Mouse (Mus musculus) testis, postnatal 10 days (tissue): Measurements from ENCODE around the gene Atp5j2.
"Not testable (repeated sequence)": the region's sequence is repeated elsewhere in the genome, so short reads cannot be mapped to it uniquely, and the experiment has no call there.

Source experiments
- DNase-seq: peaks from one replicate; pipeline ENCODE4 v3.0.0; 2021; ENCODE audit warnings: low spot score

The Atp5j2 gene

DNA sequence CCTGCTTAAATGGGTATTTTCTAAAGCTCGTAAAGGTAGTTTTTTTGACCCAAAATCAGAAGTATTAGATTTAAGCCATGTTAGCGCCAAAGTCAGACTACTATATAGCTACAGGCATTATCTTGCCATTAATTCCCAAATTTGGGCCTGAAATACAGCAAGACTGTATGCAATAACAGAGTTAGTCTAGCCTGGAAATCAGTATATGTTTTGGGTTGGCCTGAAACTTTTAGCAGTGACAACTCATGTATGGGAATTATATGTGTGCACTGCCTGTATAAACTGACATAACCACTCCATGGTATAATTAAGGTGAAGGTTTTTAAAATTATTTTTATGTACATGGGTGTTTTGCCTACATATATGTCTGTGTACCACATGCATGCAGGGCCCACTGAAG lies at the start of gene Atp5j2:
Atp5j2 (minus strand) TSS at position 101 of the 400 bp plus-strand sequence.
- no peak for DNase-seq

DNA sequence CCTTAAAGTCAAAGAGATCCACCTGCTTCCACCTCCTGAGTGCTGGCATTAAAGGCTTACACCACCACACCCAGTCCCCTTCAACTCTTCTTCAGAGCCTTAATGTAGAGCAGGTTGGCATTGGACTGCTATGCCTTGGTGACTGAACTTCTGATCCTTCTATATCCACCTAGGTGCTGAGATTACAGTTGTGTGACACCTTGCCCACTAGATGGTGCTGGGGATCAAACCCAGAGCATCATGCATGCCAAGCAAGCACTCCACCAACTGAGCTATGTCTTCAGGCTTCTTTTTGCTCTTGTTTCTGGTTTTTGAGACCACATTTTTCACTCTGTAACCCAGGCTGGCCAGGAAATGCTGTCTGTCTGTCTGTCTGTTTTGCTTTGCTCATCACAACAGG lies 42.8 kb upstream of the Atp5j2 start:
- DNase-seq: no peak

DNA sequence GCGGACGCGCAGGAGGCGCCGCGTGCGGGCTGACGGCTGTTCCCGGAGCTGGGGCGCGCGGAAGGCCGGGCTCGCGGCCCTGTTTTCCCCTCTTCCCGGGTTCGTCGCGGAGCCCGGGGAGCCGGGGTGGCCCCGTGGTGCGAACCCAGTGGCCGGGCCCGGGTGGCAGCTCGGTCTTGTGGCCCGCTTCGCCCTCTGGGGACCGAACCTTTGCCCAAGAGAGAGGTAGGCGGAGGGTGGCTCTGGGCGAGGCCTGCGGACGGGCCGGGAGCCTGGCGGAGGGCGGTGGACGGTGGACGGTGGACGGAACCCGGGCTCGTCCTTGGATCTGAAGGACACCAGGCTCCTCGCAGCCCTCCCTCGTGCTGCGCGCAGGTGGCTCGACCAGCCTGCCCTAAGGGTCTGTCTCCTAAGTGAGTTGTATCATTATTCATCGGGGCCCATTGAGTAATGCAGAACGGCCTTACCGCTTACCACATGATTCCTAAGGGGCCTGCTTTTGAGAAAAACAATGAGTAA lies 40.1 kb upstream of the Atp5j2 start:
- DNase-seq: no peak

DNA sequence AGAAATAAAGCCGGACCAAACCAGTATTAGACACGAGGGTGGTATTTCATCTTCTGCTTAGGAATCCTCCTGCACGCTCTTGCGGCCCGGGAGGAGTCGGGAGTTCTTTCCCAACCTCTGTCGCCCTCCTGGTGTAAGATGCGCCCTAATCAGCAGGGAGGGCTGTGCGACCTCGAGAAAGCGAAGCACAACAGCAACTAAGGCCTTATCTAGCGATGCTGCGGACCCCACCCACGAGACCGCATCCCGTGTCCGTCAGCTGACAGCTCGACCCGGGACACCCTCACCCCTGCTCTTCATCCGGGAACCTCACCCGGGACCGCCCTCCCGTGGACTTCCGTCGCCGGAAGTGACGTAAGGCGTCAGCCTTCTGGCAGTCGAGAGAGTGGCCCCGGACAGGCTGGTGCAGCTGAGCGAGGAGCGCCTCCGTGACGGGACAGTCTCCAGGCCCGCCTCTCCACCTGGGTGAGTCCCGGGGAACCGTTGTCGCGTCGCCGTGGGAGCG lies 39.6 kb upstream of the Atp5j2 start, which contains the start of gene Zfp655:
Zfp655 (plus strand) TSS at position 349 of the 505 bp plus-strand sequence.
- peak; percentile 96 for DNase-seq

DNA sequence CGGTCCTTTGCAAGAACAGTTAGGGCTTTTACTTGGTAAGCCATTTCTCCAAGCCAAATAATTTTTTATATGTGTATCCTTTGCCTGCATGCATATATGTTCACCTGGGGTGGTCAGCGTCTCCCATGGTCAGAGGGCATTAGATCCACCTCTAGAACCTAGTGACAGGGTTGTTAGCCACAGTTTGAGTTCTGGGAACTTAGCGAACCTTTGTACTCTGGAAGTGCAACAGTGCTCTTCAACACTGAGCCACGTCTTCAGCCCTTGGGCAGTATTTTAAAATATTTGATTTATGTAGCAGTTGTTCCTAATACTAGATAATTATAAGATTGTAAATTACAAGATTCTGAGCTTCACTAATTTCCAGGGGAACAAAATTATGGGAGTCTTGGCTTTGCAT lies 38.8 kb upstream of the Atp5j2 start:
- no peak for DNase-seq

DNA sequence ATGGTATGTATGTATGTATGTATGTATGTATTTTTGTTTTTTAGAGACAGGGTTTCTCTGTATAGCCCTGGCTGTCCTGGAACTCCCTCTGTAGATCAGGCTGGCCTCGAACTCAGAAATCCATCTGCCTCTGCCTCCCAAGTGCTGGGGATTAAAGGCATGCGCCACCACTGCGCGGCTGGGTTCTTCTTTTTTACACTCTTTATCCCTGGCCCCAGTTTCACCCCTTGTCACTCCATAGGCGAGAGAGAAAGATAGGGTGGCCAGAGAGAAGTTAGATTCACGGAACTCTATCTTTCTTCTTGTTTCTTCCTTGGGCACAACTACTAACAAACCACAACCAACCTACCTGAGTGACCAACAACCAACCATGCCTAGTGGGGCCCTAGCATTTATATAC lies 37.4 kb upstream of the Atp5j2 start:
- not testable (repeated sequence) for DNase-seq

DNA sequence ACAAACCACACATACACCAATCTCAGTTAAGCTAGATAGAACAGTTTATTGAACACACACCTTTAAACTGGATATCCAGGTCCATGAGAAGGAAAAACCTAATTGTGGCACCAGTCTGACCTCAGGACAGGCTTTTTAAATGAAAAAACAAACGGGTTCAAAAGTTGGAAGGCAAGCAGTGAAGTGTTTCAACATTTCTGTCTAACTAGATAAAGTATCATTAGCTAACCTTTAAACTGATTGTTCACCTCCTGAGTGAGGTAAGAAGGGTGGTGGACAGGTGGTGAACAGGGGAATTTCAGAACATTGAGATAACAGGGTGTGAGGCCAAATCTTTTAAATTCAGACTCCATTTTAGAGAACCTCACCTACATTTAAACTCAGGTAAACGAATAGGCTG lies 34.6 kb upstream of the Atp5j2 start:
- DNase-seq: no peak

DNA sequence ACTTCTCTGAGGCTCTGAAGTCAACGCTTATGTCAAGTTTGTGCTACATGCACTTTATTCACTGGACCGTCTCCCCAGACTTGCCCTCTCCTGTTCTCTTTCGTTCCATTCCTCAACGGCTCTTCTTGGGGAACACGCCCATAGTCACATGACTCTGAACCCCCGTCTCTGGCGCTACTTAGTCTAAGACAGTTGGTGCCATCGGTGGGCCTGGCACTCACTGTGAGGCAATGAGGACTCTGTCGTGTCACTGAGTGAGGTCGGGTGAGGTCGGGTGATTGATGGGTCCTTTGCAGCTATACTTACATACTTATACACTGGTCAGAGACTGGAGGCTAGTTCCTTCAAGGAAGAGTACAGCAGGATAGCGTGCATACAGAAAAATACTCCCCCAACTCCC lies 31.5 kb upstream of the Atp5j2 start:
- DNase-seq: no peak

DNA sequence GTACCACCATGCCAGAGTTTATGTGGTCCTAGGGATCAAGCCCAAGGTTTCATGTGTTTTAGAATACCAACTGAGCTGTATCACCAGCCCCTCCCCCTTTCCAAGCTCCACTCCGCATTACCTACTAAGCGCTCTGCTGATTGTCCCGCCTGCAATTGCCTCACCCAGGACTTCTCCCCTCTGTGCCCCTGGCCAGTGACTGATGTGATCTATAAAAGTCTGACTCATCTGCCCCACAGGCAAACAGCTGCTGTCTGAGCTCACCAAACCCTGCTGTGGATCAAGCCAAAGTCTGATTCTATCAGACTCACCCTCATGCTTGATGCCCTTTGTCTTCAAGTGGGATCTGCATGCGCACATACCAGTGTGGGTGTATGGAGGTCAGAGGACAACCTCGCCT lies 31.0 kb upstream of the Atp5j2 start:
- no peak for DNase-seq

DNA sequence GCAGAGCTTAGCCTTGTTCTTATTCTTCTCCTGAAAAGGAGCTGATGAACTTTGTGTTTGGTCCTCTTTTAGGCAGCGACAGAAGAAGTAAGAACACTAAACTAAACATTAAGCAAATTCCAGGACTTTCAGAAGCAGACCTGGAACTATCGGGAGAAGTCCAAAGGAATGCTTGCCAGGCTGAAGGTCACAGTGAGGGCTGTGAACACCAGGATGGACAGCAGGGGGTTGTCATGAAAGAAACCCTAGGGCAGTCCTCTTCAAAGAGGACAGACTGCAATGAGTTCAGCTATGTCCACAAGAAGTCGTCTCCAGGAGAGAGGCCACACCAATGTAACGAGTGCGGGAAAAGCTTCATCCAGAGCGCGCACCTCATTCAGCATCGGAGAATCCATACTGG lies 28.1 kb upstream of the Atp5j2 start:
- DNase-seq: no peak

DNA sequence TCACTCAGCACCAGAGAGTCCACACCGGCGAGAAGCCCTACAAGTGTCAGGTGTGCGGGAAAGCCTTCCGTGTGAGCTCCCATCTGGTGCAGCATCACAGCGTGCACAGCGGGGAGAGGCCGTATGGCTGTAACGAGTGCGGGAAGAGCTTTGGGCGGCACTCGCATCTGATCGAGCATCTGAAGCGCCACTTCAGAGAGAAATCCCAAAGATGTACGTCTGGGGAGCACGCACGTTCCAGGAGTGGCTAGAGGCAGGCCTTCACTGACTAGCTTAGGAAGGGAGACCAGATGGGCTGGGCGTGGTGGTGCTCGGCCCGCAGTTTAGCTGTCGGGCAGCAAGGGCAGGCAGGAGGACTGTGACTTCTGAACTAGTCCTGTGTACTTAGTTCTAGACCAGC lies 26.8 kb upstream of the Atp5j2 start:
- DNase-seq: no peak

DNA sequence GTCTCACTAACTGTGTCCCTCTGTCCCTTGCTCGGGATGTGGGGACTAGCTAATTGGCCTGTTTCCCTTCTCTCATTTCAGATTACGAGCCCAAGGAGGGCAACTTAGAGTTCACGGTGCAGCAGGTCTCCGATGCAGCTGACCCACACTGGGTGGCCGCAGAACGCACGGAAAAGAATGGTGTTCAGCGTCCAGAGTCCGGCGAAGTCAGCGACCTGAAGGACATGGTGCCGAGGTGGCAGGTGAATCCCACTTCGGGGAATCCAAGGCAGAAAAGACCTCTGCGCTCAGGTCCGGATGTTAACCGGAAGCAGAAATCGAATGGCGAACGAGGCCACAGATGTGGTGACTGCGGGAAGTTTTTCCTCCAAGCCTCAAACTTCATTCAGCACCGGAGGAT lies 26.3 kb upstream of the Atp5j2 start:
- DNase-seq: no peak

DNA sequence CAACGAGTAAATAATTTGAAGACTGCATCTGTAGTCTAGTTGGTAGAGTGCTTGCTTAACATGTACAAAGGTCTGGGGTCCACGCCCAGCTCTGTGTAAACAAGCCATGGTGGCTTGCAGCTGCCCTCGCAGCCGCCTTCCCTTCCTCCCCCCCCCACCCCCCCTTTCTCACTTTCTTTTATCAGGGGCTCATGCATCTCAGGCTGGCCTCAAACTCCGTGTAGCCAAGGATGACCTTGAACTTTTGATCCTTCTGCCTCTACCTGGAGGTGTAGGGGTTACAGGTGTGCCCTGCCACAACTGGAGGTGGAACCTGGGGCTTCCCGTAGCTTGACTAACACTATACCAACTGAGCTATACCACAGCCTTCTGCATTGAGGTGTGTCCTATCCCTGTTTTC lies 25.9 kb upstream of the Atp5j2 start:
- no peak for DNase-seq

DNA sequence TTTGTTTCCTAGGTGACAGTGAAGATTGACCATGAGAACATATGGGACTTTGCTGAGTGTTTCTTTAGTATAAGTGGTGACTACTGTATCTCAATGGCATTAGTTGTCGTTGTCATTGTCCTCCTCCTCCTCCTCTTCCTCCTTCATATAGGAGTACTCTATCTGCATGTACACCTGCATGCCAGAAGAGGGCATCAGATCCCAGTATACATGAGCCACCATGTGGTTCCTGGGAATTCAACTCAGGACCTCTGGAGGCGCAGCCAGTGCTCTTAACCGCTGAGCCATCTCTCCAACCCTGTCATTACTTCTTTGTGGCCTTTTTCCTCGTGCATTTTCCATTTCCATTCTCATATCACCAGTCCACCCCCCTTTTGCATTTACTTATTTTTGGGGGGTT lies 22.8 kb upstream of the Atp5j2 start:
- DNase-seq: no peak

DNA sequence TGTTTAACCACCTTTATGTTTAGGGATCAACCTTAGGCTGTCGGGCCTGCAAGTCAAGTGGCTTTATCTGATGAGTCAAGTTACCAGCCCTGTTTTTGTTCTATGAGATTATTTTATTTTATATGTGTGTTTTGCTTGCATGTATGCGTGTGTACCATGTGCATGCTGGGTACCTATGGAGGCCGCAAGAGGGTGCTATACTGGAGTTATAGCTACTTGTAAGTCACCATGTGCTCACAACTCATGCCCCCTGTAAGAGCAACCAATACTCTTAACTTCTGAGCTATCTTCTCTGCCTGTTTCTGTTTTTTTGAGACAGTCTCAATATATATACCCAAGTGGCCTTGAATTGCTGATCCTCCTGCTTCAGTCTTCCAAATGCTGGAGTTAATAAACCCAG lies 21.6 kb upstream of the Atp5j2 start:
- DNase-seq: no peak

DNA sequence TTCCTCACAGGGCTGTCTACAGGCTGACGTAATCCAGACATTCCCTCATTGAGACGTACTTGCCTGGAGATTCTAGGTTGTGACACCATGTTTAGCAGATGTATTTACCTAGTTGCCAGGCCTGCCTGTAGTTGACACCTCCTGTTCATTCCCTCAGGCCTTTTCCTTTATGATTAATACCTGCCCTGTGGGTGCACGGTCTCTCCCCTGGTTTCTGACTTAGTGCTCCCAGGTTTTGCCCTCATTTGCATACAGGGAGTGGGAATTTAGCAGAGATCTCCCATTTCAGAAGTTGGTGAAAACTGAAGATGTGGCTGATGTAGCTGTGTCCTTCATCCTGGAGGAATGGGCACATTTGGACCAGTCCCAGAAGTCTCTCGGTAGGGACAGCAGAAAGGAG lies 20.4 kb upstream of the Atp5j2 start:
- no peak for DNase-seq

DNA sequence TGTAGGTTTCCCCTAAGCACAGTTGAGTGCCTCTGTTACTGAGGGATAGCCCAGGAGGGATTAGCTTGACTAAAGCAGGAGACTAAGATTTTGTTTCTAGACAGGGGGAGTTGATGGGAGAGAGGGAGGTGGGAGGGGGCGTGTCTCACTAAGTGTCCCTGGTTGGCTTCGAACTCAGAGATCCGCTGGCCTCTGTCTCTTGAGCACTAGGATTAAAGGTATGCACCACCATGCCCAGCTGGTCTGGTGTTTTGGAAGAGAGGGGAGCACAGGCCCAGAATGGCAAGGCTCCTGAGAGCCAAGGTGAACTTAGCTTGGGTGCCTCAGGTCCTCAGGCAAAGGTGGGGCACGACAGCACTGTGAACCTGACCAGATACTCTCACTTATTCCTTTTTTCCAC lies 19.5 kb upstream of the Atp5j2 start:
- DNase-seq: no peak

DNA sequence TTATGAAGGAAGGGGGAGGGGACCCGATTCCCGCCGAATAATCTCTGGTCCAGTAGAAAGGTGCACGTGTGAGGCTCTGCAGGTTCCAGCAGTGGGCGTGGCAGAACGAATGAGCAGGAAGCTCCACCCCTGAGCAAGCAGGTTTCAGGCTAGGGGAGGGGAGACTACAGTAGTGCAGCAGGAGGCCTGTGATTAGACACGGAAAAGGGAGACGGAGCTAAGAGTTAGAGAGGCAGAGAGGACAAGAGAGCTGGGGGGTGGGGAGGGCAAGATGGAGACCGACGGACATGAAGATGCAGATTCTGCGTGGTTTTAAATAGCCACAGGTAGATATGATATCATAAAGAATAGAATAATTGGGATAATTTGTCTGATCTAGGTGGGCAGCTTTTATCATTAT lies 16.5 kb upstream of the Atp5j2 start:
- DNase-seq: not testable (repeated sequence)

DNA sequence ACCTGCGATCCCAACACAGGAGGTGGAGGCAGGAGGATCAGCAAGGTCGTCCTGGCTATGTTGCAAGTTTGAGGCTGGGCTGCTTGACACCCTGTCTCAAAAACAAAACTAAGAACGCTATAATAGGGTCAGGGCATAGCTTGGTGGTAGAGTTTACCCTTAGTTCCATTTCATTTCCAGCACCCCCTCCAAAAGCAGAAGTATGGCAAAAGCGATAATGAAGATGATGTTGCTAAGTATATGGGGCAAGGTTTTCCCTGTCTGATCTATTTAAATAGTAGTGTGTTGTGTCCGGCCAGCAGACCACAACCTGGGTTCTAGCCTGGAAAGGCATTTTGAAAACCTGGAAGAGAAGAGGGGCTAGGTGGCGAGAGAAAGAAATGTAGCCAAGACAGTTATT lies 16.1 kb upstream of the Atp5j2 start:
- no peak for DNase-seq

DNA sequence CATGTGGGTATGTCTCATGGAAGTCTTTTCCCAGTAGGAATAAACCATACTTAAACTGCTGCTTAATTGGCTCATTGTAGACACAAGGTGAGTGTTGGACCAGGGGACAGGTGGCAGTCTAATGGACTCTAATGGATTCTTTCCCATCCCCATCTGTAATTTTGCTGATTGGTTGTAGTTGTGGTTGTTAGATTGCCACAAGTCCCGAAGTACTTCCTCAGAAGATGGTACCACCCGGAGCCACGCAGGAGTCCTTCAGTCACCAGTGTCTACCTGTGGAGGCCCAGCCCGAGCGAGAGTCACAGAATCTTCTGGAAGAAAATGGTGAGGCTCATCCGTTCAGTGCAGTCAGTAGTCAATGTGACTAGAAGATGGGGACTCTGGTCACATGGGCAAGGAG lies 15.5 kb upstream of the Atp5j2 start:
- no peak for DNase-seq

DNA sequence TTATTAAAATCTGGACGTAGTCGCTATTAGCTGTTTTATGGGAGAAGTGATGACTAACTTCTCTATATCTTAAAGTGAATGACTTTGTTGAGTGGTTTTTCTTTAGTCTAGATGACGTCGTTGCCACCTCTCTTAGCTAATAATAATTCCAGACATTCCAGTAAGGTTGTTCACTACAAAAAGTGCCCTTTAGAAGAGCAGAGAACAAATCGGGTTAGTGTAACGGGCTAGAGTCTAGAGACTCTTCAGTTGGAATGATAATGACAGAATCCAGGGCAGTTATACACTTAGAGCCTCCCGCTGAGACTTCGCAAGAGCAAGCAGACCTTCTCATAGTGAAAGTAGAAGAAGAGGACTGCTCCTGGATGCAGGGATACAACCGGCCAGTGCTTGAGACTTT lies 13.2 kb upstream of the Atp5j2 start:
- no peak for DNase-seq

DNA sequence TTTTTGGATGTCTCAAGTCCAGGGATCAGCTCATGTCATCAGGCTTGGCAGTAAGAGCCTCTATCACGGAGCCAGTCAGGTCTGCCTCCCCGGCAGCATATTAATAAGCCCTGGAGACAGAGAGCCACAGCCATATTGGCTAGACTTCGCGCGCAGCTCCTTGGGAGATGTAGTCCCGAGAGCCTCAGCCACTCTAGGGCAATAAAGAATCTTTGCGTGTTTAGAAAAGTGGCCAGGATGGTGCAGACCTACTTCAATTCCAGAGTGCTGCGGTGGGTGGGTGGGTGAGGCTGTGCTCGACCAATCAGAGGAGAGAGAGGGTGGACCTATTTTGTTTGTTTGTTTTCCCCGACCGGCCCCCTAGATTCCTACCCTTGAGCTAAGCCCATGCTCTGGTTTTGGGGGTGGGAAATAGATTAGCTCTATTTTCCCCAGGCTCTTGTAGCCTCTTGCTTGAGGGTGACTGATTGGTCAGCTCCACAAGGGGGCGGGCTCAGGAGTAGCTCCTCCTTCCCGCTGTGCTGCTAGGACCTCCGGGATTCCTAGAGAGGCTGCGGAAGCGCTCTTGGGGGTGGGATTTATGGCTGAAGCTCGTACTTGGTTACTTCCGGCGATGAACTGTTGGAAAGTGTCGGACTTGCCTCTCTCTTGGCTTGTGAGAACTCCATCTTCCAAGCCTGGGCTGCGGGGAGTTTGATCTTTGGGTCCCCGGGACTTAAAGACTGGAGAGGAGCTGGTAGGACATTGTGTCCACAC lies 12.3 kb upstream of the Atp5j2 start, which contains the start of gene Zkscan5:
Zkscan5 (plus strand) TSS at position 627 of the 756 bp plus-strand sequence.
- DNase-seq: peak; percentile 98

DNA sequence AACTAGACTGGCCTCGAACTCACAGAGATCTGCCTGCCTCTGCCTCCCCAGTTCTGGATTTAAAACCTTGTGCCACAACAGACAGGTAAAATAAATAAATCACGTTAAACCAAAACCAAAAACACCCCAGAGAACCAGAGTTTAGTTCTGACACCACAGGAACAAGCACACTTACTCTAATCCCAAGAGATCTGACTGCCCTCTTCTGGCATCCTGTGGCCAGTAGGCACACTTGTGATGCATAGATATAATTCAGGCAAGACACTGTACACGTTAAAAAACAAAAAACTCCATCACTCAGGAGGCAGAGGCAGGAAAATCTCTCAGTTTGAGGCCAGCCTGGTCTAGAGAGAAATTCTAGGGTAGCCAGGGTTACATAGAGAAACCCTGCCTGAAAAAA lies 10.6 kb upstream of the Atp5j2 start:
- no peak for DNase-seq
